Mouse (Mus musculus) fibroblast of lung, adult 2 months (primary cell): ENCODE data around the gene Dus4l.

Experiments
- DNase-seq: peaks from one replicate; pipeline ENCODE4 v3.0.0-alpha.2; 2011; ENCODE audit warnings: low read depth

Dus4l gene

DNA sequence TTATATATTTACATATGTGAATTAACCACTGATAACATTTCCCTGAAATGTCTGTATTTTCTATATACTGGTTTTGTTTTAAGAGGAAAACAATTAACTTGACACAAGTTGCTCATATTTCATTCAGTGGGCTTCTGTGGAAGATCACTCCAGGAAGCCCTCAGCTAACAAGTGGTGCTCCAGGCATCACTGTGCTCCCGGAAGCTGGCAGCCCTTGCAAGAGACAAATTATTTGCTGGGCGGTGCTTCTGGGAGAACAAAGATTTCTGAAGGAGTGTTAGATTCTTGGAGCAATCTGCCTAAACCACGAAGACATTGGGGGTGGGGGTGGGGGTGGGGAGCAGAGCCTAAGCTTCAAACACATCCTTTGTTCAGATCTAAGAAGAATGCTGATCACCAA, 62.6 kb downstream of the Dus4l start:
- DNase-seq, result no peak
